Mouse (Mus musculus) forebrain, postnatal 0 days (tissue): Measurements from ENCODE around the gene Zfp335. TPM values are rescaled to one million over a fixed set of nuclear protein-coding genes. Genes with fewer than 3 reads are reported as not detected.

Experiments
- ATAC-seq: fragments of 200-750 bp; cut with Nextera tagmentation; 2 replicates; pipeline ENCODE4 v1.8.0; 2017; ENCODE audit warnings: mild to moderate bottlenecking, moderate library complexity
- DNase-seq: peaks from one replicate; pipeline ENCODE4 v3.0.0-alpha.2; 2015
- H3K27ac ChIP-seq: fragments of 300-500 bp; sonication (generic); 2 replicates; pipeline ENCODE4 v1.5.1; 2014; ENCODE audit warnings: low read depth, mild to moderate bottlenecking, antibody characterized with exemption, low read length, moderate library complexity, mixed read lengths
- H3K27me3 ChIP-seq: fragments of 300-500 bp; sonication (generic); 2 replicates; pipeline ENCODE4 v1.6.1; 2014; ENCODE audit warnings: mild to moderate bottlenecking, low read length, mixed read lengths; ENCODE audit not compliant: insufficient read depth
- H3K36me3 ChIP-seq: fragments of 300-500 bp; sonication (generic); 2 replicates; pipeline ENCODE4 v1.6.1; 2014; ENCODE audit warnings: mild to moderate bottlenecking, moderate library complexity; ENCODE audit not compliant: insufficient read depth
- H3K4me1 ChIP-seq: fragments of 300-500 bp; sonication (generic); 2 replicates; pipeline ENCODE4 v1.6.1; 2014; ENCODE audit warnings: antibody characterized with exemption; ENCODE audit not compliant: insufficient read depth
- H3K4me2 ChIP-seq: fragments of 300-500 bp; sonication (generic); 2 replicates; pipeline ENCODE4 v1.6.1; 2014; ENCODE audit warnings: low read depth, mild to moderate bottlenecking, moderate library complexity
- H3K4me3 ChIP-seq: fragments of 300-500 bp; sonication (generic); 2 replicates; pipeline ENCODE4 v1.5.1; 2014; ENCODE audit warnings: low read depth, low read length, mixed read lengths
- H3K9ac ChIP-seq: fragments of 300-500 bp; sonication (generic); 2 replicates; pipeline ENCODE4 v1.6.1; 2014; ENCODE audit warnings: mild to moderate bottlenecking
- H3K9me3 ChIP-seq: fragments of 300-500 bp; sonication (generic); 2 replicates; pipeline ENCODE4 v1.6.1; 2016; ENCODE audit warnings: low read length
- CTCF ChIP-seq: sonication (generic); IDR thresholded peaks from 2 replicates; pipeline ENCODE4 v1.5.1; 2016; ENCODE audit warnings: antibody characterized with exemption, control low read depth, low read depth
- WGBS: fragments of 180-500 bp; shearing (Covaris S2); extraction: QIAGEN DNeasy Blood & Tissue Kit; methylation state at CpG from one replicate; pipeline ENCODE4 v1.1.7; 2014; 5-methylcytosine and 5-hydroxymethylcytosine counted together
- polyA plus RNA-seq: library from polyadenylated mRNA; unstranded; fragments of >200 nt; fragmentation: Nextera tagmentation; extraction: Ambion mirVana; gene quantifications from 2 replicates; pipeline ENCODE4 v1.2.1, GENCODE M21; 2015
- total RNA-seq: library from RNA; depleted of rRNA; stranded (reverse); fragments of >200 nt; gene quantifications from 2 replicates; pipeline ENCODE4 v1.2.3, GENCODE M21; 2014

Zfp335 gene
- total and polyA plus RNA-seq, 2 experiments from 2014 or later = 11.2 to 26.0 TPM

- H3K9ac ChIP-seq = no peak overlapping the region
- no peaks in the 10 kb centered on the region for H3K27me3 ChIP-seq
- no peak overlapping the region for H3K4me3 ChIP-seq
- 50% methylated on average over 1 of the region's 1 CpGs for WGBS
- H3K4me2 ChIP-seq = no peak overlapping the region
- H3K27ac ChIP-seq = no peak overlapping the region
- H3K9me3 ChIP-seq = no peaks in the 10 kb centered on the region
- no peak; the same call in 1 of the 2 replicates for ATAC-seq
- H3K36me3 ChIP-seq = peaks cover 100% of the 10 kb centered on the region
- DNase-seq = no peak
- TF ChIP-seq CTCF = no peak; the same call in none of the 2 replicates
- H3K4me1 ChIP-seq = no peaks in the 10 kb centered on the region
Measured at GRCm38 (mm10) chr2:164894644-164895043, 16.9 kb downstream of the Zfp335 start.

DNA sequence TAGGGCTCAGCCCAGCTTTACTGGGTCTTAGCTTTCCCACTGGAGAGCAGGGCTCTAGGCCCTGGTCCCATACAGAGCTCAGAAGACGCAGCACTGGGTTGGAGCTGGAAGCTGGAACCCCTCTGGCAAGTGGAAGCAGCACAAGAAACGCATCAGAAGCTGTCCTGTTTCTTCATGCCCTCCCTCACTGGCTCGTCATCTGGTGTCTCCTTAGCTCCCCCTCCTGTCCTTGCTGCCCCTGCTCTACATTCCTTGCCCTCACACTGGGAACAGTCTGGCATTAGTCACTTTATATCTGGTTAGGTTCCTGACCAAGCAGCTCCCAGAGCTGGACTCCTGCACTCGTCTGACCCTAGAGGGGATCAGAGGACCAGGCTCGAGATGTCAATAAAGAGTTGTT lies 17.5 kb downstream of the Zfp335 start:
- no peak; the same call in 1 of the 2 replicates for TF ChIP-seq CTCF
- ATAC-seq = no peak
- WGBS = 62% methylated on average over 5 of the region's 5 CpGs

DNA sequence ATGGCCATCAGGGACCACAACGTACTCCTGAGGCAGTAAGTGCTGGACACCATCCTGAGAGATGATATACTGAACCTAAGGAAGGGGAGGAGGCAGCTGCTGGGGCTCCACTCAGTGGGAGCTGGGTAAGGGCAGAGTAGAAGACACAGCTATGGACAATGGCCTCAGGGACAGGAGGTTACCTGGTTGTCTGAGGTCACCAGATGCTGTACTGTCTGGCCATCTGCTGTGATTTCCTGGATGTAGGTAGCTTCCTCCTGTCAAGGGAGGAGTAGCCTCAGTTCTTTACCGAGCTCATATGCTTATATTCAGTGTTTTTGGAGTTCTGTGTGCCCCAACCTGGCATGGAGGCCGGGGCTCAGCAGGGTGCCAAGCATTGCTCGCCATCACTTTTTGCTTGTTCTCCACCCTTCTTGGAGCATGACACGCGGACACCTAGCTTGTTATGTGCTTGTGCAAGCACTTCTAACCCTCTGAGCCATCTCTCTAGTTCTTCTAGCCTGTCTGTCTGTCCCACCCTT lies 18.8 kb downstream of the Zfp335 start:
- H3K4me2 ChIP-seq = no peak overlapping the region
- WGBS = 81% methylated on average over 6 of the region's 6 CpGs
- H3K4me3 ChIP-seq = no peak overlapping the region
- ATAC-seq (no peak), DNase-seq (no peak)
- H3K27me3 ChIP-seq = no peaks in the 10 kb centered on the region
- TF ChIP-seq CTCF = no peak
- H3K9ac ChIP-seq = no peak overlapping the region
- H3K9me3 ChIP-seq = no peaks in the 10 kb centered on the region
- no peak overlapping the region for H3K27ac ChIP-seq
- H3K4me1 ChIP-seq = no peaks in the 10 kb centered on the region
- peaks cover 100% of the 10 kb centered on the region for H3K36me3 ChIP-seq

More for the DNA sequence above, 17.5 kb downstream of the Zfp335 start:
- Histone ChIP-seq H3K4me1 (no peaks in the 10 kb centered on the region), H3K36me3 (peaks cover 100% of the 10 kb centered on the region), H3K27me3 (no peaks in the 10 kb centered on the region), H3K9me3 (no peaks in the 10 kb centered on the region), H3K4me3 (no peak overlapping the region), H3K9ac (no peak overlapping the region), H3K4me2 (no peak overlapping the region), H3K27ac (no peak overlapping the region)
- no peak for DNase-seq

- Histone ChIP-seq H3K27me3 (no peaks in the 10 kb centered on the region), H3K4me1 (no peaks in the 10 kb centered on the region), H3K27ac (no peak overlapping the region), H3K9ac (no peak overlapping the region), H3K4me2 (no peak overlapping the region), H3K4me3 (no peak overlapping the region), H3K9me3 (no peaks in the 10 kb centered on the region), H3K36me3 (peaks cover 100% of the 10 kb centered on the region)
- 65% methylated on average over 15 of the region's 15 CpGs for WGBS
- TF ChIP-seq CTCF = no peak
- DNase-seq = no peak
- ATAC-seq = no peak
Measured at GRCm38 (mm10) chr2:164891908-164892695, 19.5 kb downstream of the Zfp335 start.

- Histone ChIP-seq H3K36me3 (peaks cover 100% of the 10 kb centered on the region), H3K27me3 (no peaks in the 10 kb centered on the region), H3K4me1 (no peaks in the 10 kb centered on the region), H3K4me2 (no peak overlapping the region), H3K9ac (no peak overlapping the region), H3K4me3 (no peak overlapping the region), H3K27ac (no peak overlapping the region), H3K9me3 (no peaks in the 10 kb centered on the region)
- ATAC-seq (no peak), DNase-seq (no peak)
- 85% methylated on average over 13 of the region's 13 CpGs for WGBS
- TF ChIP-seq CTCF = no peak
Measured at GRCm38 (mm10) chr2:164891056-164891834, 20.3 kb downstream of the Zfp335 start.

DNA sequence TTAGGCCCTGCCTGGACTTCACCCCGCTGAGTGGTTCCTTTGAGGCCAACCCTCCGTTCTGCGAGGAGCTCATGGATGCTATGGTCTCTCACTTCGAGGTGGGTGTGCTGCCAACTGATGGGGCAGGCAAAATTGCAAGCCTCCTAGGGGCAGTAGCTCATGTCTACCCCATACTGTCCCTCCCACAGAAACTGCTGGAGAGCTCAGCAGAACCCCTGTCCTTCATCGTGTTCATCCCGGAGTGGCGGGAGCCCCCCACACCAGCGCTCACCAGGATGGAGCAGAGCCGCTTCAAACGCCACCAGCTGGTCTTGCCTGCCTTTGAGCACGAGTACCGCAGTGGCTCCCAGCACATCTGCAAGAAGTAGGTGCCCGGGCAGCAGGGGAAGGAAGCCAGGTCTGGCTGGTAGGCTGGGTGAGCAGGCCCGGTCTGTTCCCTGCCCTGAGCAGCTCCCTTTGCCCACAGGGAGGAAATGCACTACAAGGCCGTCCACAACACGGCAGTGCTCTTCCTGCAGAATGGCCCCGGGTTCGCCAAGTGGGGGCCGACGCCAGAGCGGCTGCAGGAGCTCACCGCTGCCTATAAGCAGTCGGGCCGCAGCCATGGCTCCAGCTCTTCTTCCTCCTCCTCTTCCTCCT lies 21.0 kb downstream of the Zfp335 start:
- DNase-seq (no peak), ATAC-seq (no peak)
- no peaks in the 10 kb centered on the region for H3K27me3 ChIP-seq
- H3K36me3 ChIP-seq = peaks cover 100% of the 10 kb centered on the region
- 88% methylated on average over 24 of the region's 24 CpGs for WGBS
- H3K4me2 ChIP-seq = no peak overlapping the region
- H3K9me3 ChIP-seq = no peaks in the 10 kb centered on the region
- H3K4me3 ChIP-seq = no peak overlapping the region
- H3K4me1 ChIP-seq = no peaks in the 10 kb centered on the region
- H3K27ac ChIP-seq = no peak overlapping the region
- no peak overlapping the region for H3K9ac ChIP-seq
- TF ChIP-seq CTCF = no peak

DNA sequence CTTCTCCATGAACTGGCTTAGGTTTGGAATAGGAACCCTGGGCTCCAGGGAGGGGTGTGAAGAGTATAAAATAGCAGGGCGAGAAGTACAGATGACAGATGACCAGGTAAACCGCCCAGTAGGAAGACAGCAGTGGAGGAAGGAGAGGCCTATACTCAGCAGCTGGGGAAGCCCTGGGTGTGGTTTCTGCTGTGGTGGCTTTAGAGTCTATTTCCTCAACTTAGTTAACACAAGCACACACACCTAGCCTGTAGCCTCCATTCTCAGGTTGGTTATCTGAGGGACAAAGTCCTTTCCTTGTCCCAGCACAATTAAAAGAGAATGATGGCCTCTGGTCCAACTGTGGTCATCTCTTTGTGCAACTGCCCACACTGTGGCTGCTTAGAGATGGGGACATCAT lies 21.6 kb downstream of the Zfp335 start:
- H3K36me3 ChIP-seq = peaks cover 100% of the 10 kb centered on the region
- H3K4me2 ChIP-seq = no peak overlapping the region
- DNase-seq = no peak
- no peak for ATAC-seq
- no peaks in the 10 kb centered on the region for H3K9me3 ChIP-seq
- no peaks in the 10 kb centered on the region for H3K4me1 ChIP-seq
- no peaks in the 10 kb centered on the region for H3K27me3 ChIP-seq
- no peak overlapping the region for H3K9ac ChIP-seq
- no peak overlapping the region for H3K27ac ChIP-seq
- no peak overlapping the region for H3K4me3 ChIP-seq
- WGBS = 93% methylated on average over 2 of the region's 2 CpGs
- no peak for TF ChIP-seq CTCF
